Mouse (Mus musculus) olfactory bulb, adult 2 months (tissue): ENCODE data around the gene Pkdrej. TPM values are rescaled to one million over a fixed set of nuclear protein-coding genes. Genes with fewer than 3 reads are reported as not detected.

Experiments
- H3K27ac ChIP-seq: fragments of 200-500 bp; 2 replicates; pipeline ENCODE4 v1.5.1; 2012; ENCODE audit warnings: low read depth, low read length; ENCODE audit not compliant: insufficient read depth
- H3K4me1 ChIP-seq: fragments of 200-500 bp; 2 replicates; pipeline ENCODE4 v1.6.1; 2012; ENCODE audit warnings: low read length; ENCODE audit not compliant: control insufficient read depth, insufficient read depth
- H3K4me3 ChIP-seq: fragments of 200-500 bp; 2 replicates; pipeline ENCODE4 v1.5.1; 2012; ENCODE audit warnings: mild to moderate bottlenecking, low read depth, low read length, moderate library complexity; ENCODE audit not compliant: insufficient read depth
- CTCF ChIP-seq: fragments of 200-500 bp; IDR thresholded peaks from 2 replicates; pipeline ENCODE4 v1.5.1; 2012; ENCODE audit warnings: low read depth, mild to moderate bottlenecking, low read length, moderate library complexity; ENCODE audit not compliant: insufficient read depth
- POLR2A ChIP-seq: fragments of 200-500 bp; IDR thresholded peaks from 2 replicates; pipeline ENCODE4 v1.6.1; 2012; ENCODE audit warnings: mild to moderate bottlenecking, low read depth, low read length, moderate library complexity; ENCODE audit not compliant: insufficient read depth
- WGBS: fragments of 180-500 bp; shearing (Covaris S2); methylation state at CpG from one replicate; pipeline ENCODE4 v1.1.7; 2018; 5-methylcytosine and 5-hydroxymethylcytosine counted together
- polyA plus RNA-seq: library from polyadenylated mRNA; stranded (reverse); fragments of >200 nt; gene quantifications from 2 replicates; pipeline ENCODE4 v1.2.4, GENCODE M21; 2012; ENCODE audit warnings: low replicate concordance; ENCODE audit not compliant: missing spikeins, insufficient read depth, insufficient read length

Gene Pkdrej
- polyA plus RNA-seq, 1 experiment: not detected

- no peak overlapping the region for H3K4me3 ChIP-seq
- no peak overlapping the region for H3K27ac ChIP-seq
- no peak; the same call in 1 of the 2 replicates for TF ChIP-seq CTCF
- TF ChIP-seq POLR2A: no peak
- H3K4me1 ChIP-seq: no peaks in the 10 kb centered on the region
- 51% methylated on average over 6 of the region's 6 CpGs for WGBS
Observed at GRCm38 (mm10) chr15:85840983-85841382, 19.4 kb upstream of the Pkdrej start.

GRCm38 (mm10) chr15:85836887-85837286 lies 15.4 kb upstream of the Pkdrej start:
- no peak overlapping the region for H3K4me3 ChIP-seq
- H3K27ac ChIP-seq: no peak overlapping the region
- TF ChIP-seq CTCF (no peak), POLR2A (no peak)
- 97% methylated on average over 5 of the region's 5 CpGs for WGBS
- peaks cover 6% of the 10 kb centered on the region for H3K4me1 ChIP-seq

GRCm38 (mm10) chr15:85835335-85835734 lies 13.8 kb upstream of the Pkdrej start:
- Histone ChIP-seq H3K4me3 (no peak overlapping the region), H3K27ac (no peak overlapping the region), H3K4me1 (peaks cover 13% of the 10 kb centered on the region)
- TF ChIP-seq POLR2A (no peak), CTCF (no peak)
- 70% methylated on average over 3 of the region's 3 CpGs for WGBS

GRCm38 (mm10) chr15:85832599-85832998 lies 11.1 kb upstream of the Pkdrej start:
- H3K4me1 ChIP-seq: peaks cover 13% of the 10 kb centered on the region
- H3K27ac ChIP-seq: no peak overlapping the region
- H3K4me3 ChIP-seq: peak overlapping the region; percentile 86
- TF ChIP-seq CTCF (no peak), POLR2A (no peak)
- WGBS: 52% methylated on average over 8 of the region's 8 CpGs

GRCm38 (mm10) chr15:85831954-85832590 lies 10.5 kb upstream of the Pkdrej start, which contains the start of gene Ttc38:
TSS of gene Ttc38 (plus strand) at chr15:85832306.
- peaks cover 13% of the 10 kb centered on the region for H3K4me1 ChIP-seq
- WGBS: under 1% methylated on average over 27 of the region's 27 CpGs
- H3K4me3 ChIP-seq: peak within 1 kb of the TSS; percentile 86
- no peak within 1 kb of the TSS; the same call in 1 of the 2 replicates for H3K27ac ChIP-seq
- TF ChIP-seq POLR2A (peak; percentile 74), CTCF (peak; percentile 11; the same call in 1 of the 2 replicates)

GRCm38 (mm10) chr15:85829470-85829869 lies 7.9 kb upstream of the Pkdrej start:
- Histone ChIP-seq H3K27ac (no peak overlapping the region), H3K4me1 (peaks cover 13% of the 10 kb centered on the region), H3K4me3 (no peak overlapping the region)
- WGBS: 76% methylated on average over 5 of the region's 5 CpGs
- TF ChIP-seq POLR2A (no peak), CTCF (no peak)

GRCm38 (mm10) chr15:85828071-85828470 lies 6.5 kb upstream of the Pkdrej start:
- no peak overlapping the region for H3K4me3 ChIP-seq
- H3K4me1 ChIP-seq: peaks cover 13% of the 10 kb centered on the region
- WGBS: 82% methylated on average over 4 of the region's 4 CpGs
- H3K27ac ChIP-seq: no peak overlapping the region
- TF ChIP-seq POLR2A (no peak), CTCF (no peak)

- H3K4me1 ChIP-seq: peaks cover 7% of the 10 kb centered on the region
- no peak overlapping the region for H3K27ac ChIP-seq
- WGBS: 82% methylated on average over 5 of the region's 5 CpGs
- no peak for TF ChIP-seq POLR2A
- no peak for TF ChIP-seq CTCF
- H3K4me3 ChIP-seq: no peak overlapping the region
Observed at GRCm38 (mm10) chr15:85826676-85827075, 5.1 kb upstream of the Pkdrej start.

- Histone ChIP-seq H3K4me1 (peaks cover 11% of the 10 kb centered on the region), H3K27ac (no peak overlapping the region), H3K4me3 (peak overlapping the region; percentile 57)
- TF ChIP-seq POLR2A (no peak), CTCF (no peak)
- WGBS: 31% methylated on average over 4 of the region's 4 CpGs
Observed at GRCm38 (mm10) chr15:85822011-85822359, 451 bp upstream of the Pkdrej start.

GRCm38 (mm10) chr15:85813428-85813827 lies 8.1 kb downstream of the Pkdrej start:
- Histone ChIP-seq H3K4me3 (no peak overlapping the region), H3K4me1 (0 out of 2 replicates have a peak, but pooled peaks cover 3% of the 10 kb centered on the region), H3K27ac (no peak overlapping the region)
- TF ChIP-seq CTCF (no peak), POLR2A (no peak)
- WGBS: 61% methylated on average over 10 of the region's 10 CpGs
